Mouse (Mus musculus) brown adipose tissue, adult 24 weeks (tissue): ENCODE measurements around the gene Rpl13a. TPM values are rescaled to one million over a fixed set of nuclear protein-coding genes. Genes with fewer than 3 reads are reported as not detected.
"Not testable (repeated sequence)": the region's sequence is repeated elsewhere in the genome, so short reads cannot be mapped to it uniquely, and the experiment has no call there.

Experiments used
- H3K27ac ChIP-seq: fragments of 200-500 bp; replicated peaks from 2 replicates; pipeline ENCODE4 v1.5.1; 2012; ENCODE audit warnings: low read depth, mild to moderate bottlenecking, low read length
- H3K4me1 ChIP-seq: fragments of 200-500 bp; 2 replicates; pipeline ENCODE4 v1.6.1; 2012; ENCODE audit warnings: low read length, mixed read lengths; ENCODE audit not compliant: control insufficient read depth, insufficient read depth, insufficient read length
- H3K4me3 ChIP-seq: fragments of 200-500 bp; 2 replicates; pipeline ENCODE4 v1.5.1; 2012; ENCODE audit warnings: low read depth, mild to moderate bottlenecking, low read length, moderate library complexity; ENCODE audit not compliant: insufficient read depth
- polyA plus RNA-seq: library from polyadenylated mRNA; stranded (reverse); fragments of >200 nt; gene quantifications from 2 replicates; pipeline ENCODE4 v1.2.4, GENCODE M21; 2012; ENCODE audit not compliant: missing spikeins, insufficient read depth, insufficient read length

Gene Rpl13a
- 1,142 and 1,278 TPM in 2 replicates for polyA plus RNA-seq

DNA sequence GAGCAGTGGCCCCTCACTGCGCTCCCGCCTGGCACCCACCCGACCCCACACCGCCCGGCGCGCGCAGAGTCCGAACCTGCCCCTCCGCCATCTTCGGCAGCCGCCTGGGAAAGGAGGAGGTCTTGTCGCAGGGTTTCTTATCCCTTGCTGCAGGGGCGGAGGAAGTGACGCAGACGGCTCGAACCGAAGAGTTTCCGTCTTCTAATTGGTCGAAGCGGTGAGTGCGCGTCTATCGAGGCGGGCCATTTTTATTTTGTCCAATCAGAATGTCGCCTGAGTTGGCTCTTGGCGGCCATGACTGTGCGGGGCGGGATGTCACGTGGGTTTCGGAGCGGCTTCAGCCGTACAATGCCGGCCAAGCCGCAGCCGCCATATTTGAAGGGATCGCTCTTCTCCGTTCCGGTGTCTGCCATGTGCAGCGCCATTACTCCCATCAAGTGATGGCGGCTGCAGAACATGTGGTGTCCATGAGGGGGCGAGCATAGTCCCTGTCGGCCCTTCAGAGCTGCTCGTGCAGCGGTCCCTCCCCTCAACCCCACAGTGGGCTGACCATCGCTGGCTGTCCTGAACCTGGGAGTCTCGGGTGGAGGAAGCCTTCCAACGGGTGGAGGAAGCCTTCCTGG lies at the start of gene Rpl13a:
TSS of gene Rpl13a (minus strand) at position 138 of the 623 bp plus-strand sequence.
- Histone ChIP-seq H3K4me3 (peak within 1 kb of the TSS; percentile 90), H3K4me1 (peaks cover 11% of the 10 kb centered on the region; the same call in 1 of the 2 replicates), H3K27ac (peak within 1 kb of the TSS; percentile 90)

DNA sequence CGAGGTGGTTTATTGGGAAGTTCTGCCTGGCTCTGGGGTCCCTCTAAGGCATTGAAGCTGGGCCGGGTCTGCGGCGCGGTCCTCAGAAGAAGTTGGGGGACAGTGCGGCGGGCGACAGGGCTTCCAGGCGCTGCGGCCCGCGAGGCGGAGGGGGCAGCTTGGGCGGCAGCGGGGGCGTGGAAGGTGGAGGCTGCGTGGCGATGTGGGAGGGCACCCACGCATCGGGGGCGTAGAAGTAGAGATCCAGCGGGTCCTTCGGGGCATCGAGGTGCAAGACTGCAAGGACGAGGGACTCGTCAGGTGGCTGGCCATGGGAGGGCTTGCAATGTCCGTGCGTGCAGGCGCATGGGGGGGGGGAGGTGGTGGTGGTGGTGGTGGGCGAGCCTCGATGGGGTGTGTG lies 47.8 kb upstream of the Rpl13a start:
- Histone ChIP-seq H3K4me1 (no peaks in the 10 kb centered on the region), H3K27ac (no peak overlapping the region), H3K4me3 (no peak overlapping the region)

DNA sequence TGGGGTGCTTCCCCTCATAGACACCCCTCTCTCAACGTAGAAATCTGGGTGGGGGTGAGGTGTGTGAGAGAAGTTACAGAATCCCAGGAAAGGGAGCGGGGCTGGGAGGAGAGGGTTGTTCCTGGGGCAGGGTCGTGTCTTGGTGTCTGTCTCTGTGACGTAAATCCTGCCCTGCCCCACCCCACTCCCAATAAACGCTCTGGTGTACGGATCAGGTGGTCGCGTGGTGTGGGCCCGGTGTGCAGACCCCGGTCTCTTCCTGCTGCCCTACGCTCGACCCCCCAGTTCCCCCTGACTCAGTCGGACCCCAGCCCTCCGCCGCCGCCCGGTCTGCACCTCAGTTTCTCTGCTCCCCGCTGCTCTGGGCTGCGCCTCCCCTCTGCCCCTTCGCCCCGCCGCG lies 47.4 kb upstream of the Rpl13a start:
- H3K27ac ChIP-seq = no peak overlapping the region
- H3K4me1 ChIP-seq = no peaks in the 10 kb centered on the region
- no peak overlapping the region for H3K4me3 ChIP-seq

DNA sequence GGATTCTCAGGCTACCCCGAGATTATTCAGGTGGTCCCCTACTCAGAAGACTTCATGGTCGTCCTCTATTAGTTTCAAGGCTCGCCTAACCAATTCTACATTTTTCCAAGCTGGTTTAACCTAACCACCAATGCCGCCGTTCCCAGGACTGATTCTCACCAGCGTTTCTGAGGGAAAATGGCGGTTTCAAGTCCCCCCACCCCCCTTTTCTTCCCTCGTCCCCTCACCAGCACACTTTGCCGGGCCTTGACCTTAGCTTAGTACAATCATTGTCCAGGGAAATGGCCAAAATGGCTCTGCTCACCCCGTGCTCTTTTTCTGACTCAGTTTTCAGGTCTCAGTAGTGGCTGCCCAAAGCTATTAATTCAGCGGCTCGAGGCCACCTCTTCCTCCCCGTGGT lies 46.8 kb upstream of the Rpl13a start:
- Histone ChIP-seq H3K4me3 (no peak overlapping the region), H3K27ac (no peak overlapping the region), H3K4me1 (no peaks in the 10 kb centered on the region)

DNA sequence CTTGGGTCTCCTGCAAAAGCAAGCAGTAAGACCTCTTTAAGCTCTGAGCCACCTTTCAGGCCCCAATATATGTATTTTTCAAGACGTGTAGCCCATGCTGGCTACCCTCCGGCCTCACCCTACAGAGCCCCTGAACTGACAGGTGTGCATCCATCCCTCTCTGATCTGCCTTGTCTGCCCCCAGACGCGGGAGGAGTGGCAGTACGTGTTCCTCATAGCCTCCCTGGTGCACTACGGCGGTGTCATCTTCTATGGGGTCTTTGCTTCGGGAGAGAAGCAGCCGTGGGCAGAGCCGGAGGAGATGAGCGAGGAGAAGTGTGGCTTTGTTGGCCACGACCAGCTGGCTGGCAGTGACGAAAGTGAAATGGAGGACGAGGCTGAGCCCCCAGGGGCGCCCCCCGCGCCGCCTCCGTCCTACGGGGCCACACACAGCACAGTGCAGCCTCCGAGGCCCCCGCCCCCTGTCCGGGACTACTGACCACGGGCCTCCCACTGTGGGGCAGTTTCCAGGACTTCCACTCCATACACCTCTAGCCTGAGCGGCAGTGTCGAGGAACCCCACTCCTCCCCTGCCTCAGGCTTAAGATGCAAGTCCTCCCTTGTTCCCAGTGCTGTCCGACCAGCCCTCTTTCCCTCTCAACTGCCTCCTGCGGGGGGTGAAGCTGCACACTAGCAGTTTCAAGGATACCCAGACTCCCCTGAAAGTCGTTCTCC lies 46.2 kb upstream of the Rpl13a start:
- Histone ChIP-seq H3K27ac (no peak overlapping the region), H3K4me1 (no peaks in the 10 kb centered on the region), H3K4me3 (no peak overlapping the region)

DNA sequence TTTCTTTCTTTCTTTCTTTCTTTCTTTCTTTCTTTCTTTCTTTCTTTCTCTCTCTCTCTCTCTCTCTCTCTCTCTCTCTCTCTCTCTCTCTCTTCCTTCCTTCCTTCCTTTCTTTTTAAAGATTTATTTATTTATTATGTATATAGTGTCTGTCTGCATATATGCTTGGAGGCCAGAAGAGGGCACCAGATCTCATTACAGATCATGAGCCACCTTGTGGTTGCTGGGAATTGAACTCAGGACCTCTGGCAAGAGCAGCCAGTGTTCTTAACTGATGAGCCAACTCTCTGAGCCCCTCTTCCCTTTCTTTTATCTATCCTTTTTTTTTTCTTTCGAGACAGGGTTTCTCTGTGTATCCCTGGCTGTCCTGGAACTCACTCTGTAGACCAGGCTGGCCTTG lies 45.2 kb upstream of the Rpl13a start:
- not testable (repeated sequence) for H3K4me3 ChIP-seq, H3K27ac ChIP-seq, H3K4me1 ChIP-seq

DNA sequence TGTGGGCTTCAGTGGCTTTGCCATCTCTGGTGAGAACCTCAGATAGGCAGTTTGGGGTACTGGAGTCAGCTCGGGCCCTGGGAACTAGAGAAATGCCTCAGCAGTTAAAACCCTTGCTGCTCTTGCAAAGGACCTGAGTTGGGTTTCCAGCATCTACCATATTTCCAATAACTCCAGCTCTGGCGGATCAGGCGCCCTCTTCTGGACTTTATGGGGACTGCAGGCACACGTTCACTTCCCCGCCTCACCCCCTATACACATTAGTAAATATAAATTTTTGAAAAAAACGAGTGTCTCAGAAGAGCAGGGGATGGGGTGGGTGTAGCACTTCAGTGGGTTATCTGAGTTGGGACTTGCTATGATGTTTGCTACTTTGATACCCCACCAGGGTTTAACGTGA lies 44.4 kb upstream of the Rpl13a start:
- Histone ChIP-seq H3K4me3 (no peak overlapping the region), H3K27ac (no peak overlapping the region)

DNA sequence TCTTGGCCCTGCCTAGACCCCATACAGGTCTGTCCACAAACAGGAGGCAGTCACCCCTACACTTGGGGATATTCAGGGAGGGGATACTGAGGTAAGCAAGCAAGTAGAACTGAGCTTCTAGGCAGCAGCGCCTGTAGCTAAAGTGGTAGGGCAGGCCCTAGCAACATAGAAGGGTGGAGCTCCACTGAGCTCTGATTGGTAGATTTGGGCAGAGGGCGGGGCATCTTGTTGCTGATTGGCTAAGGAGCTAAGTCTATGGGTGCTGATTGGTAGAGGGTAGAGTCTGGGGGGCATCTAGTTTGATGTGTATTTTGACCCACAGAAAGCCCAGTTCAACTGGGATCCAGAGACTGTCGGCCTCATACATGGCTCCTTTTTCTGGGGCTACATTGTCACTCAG lies 40.9 kb upstream of the Rpl13a start:
- Histone ChIP-seq H3K4me3 (no peak overlapping the region), H3K27ac (no peak overlapping the region), H3K4me1 (no peaks in the 10 kb centered on the region; the same call in 1 of the 2 replicates)

More for the DNA sequence above, 44.4 kb upstream of the Rpl13a start:
- H3K4me1 ChIP-seq = no peaks in the 10 kb centered on the region; the same call in 1 of the 2 replicates

DNA sequence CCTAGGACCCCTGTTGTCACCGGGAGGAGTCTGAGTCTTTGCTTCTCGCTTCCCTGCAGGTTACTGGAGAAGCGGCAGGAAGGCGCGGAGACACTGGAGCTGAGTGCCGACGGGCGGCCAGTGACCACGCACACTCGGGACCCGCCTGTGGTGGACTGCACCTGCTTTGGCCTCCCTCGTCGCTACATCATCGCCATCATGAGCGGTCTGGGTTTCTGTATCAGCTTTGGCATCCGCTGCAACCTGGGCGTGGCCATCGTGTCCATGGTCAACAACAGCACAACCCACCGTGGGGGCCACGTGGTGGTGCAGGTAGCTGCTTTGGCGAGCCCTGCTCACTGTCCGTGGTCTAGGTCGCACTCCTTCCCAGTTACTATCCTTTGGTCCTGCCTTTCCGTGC lies 40.1 kb upstream of the Rpl13a start:
- Histone ChIP-seq H3K4me1 (no peaks in the 10 kb centered on the region; the same call in 1 of the 2 replicates), H3K27ac (no peak overlapping the region), H3K4me3 (no peak overlapping the region)

DNA sequence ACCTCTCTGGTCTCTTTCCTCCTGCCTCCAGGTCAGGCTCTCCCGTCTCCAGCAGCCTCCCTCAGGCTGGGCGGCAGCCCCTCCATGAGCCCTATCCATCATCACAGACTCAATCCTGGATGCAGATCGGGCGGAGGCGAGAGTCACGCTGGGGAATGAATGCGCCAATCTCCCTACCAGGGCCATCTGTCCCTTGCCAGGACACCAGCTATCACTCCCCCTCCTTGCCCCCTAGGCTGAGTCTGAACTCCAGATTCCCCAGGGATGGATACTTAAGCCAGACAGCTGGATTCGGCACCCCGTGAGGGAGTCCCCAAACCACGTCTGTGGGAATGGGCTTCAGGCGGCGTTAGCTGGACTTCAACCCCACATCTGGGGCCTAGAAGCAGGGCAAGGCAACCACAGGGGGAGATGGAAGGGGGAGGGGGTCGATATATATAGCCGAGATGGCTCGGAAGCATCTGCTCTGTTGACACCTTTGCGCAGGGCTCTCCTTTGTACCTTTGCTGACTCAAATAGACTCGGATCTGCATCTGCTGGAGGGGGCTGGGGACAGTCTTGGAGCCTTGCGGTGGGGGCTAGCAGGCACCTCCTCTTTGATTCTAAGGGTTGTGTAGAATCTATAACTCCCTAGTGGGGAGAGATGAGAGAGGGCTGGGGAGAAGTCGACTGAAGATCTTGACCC lies 39.3 kb upstream of the Rpl13a start:
- no peak overlapping the region for H3K27ac ChIP-seq
- no peak overlapping the region for H3K4me3 ChIP-seq
- no peaks in the 10 kb centered on the region; the same call in 1 of the 2 replicates for H3K4me1 ChIP-seq

DNA sequence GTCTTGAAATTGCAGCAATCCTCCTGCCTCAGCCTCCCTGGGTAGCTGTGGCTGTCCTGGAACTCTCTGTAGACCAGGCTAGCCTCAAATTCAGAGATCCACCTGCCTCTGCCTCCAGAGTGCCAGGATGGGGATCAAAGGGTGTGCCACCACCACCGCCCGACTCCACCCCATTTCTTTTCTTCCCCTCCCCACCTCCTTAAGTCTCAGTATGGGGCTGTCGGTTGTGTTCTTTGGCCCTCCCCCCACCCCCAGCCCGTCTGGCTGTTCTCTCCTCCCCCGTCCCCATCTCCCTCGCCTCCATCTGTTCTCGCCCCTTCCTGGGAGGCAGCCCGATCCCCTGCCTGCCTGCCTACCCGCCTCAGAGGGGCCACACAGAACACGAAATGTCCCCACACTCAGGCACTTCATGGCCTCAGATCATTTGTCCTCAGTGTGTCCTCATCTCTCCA lies 38.4 kb upstream of the Rpl13a start:
- Histone ChIP-seq H3K4me1 (no peaks in the 10 kb centered on the region; the same call in 1 of the 2 replicates), H3K4me3 (no peak overlapping the region), H3K27ac (no peak overlapping the region)

DNA sequence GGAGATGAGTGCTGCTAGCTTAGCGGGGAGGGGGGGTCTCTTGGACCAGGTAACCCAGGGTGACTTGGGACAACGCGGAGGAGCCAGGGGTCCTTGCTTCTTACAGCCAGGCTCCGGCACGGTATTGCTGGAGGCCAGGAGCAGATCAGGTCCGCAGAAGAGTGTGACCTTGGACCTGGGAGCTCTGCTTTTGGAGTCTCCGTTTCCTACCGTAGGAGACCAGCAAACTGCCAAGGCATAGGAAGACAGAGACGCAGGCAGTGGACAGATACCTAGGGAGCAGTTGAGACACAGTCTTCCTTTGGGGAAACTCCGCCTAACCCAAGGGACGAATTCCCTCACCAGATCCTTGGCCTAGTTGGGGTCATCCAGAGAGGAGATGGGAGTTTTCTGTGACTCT lies 37.1 kb upstream of the Rpl13a start:
- Histone ChIP-seq H3K4me3 (no peak overlapping the region), H3K27ac (no peak overlapping the region), H3K4me1 (no peaks in the 10 kb centered on the region; the same call in 1 of the 2 replicates)

DNA sequence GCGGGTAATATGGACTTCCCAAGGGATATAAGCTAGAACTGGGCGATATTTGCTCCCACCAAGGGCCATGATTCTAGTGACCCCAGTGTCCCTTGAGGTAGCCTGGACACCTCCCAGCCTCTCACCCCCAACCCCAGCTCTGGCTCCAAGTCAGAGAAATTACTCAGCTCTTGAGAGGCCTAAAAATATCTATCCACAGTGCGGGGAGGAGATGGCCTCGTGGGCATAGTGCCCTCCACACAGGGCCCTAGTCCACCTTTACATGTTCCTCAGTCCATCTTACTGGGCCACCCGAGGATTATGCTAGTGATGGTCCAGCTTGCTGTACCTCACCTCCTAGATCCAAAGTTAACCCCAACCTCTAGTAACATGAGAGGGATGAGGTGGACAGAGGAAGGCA lies 36.3 kb upstream of the Rpl13a start:
- no peaks in the 10 kb centered on the region; the same call in 1 of the 2 replicates for H3K4me1 ChIP-seq
- no peak overlapping the region for H3K4me3 ChIP-seq
- no peak overlapping the region for H3K27ac ChIP-seq

DNA sequence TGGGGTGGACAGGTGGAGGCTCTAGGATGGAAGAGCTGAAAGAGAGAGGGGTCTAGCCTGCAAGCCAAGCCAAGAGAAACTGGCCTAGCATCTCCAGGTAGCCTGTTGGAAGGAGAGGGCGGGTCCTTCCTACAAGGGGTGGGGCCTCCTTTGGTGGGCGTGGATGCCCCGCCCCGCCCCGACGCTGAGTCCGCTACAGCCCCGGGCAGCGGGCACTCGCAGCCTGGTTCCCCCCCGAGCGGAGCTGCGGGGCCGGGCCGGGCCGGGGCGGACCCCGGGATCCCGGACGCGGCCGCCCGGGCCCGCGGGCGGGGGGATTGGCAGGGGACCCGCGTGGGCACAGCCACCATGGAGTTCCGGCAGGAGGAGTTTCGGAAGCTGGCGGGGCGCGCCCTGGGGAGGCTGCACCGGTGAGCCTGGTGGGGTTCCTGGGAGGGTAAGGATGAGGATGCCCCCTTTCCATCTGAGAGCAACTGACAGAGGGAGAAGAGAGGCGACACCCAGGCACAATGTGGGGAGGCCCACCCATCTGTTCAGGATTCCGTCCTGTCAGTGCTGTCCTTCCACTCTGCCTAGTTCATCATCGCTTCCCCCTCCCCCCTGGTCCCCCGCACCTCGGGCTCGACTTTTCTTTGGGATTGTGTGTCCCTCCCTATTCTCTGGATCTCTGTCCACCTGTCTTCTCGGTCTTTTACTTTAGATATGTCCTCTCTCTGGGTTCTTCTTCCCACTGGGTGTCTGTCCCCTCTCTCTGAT lies 35.4 kb upstream of the Rpl13a start, which contains the start of gene Slc17a7:
TSS of gene Slc17a7 (plus strand) at position 215 of the 756 bp plus-strand sequence.
- Histone ChIP-seq H3K4me1 (no peaks in the 10 kb centered on the region; the same call in 1 of the 2 replicates), H3K4me3 (no peak within 1 kb of the TSS), H3K27ac (no peak within 1 kb of the TSS)
